Mouse (Mus musculus): Measurements from ENCODE around the gene Brd2. TPM values are rescaled to one million over a fixed set of nuclear protein-coding genes. Genes with fewer than 3 reads are reported as not detected.

Gene Brd2
- polyA plus RNA-seq, 1 experiment from 2014 or later = 48.1 TPM

GRCm38 (mm10) chr17:34099531-34099930 lies 22.9 kb downstream of the Brd2 start:
- no peaks in the 10 kb centered on the region for H3K36me3 ChIP-seq (ENCODE audit: control insufficient read depth, insufficient read depth, low read length)
- no peak for ATAC-seq (ENCODE audit: low FRiP score, low TSS enrichment)
- TF ChIP-seq EP300 (optimal IDR thresholded peaks at IDR 0.05) = no peak
- TF ChIP-seq CTCF (IDR thresholded peaks at IDR 0.05; ENCODE audit: low read depth) = no peak
- no peak for DNase-seq (ENCODE audit: low spot score)
- WGBS = 40% methylated on average over 5 of the region's 5 CpGs
- H3K9ac ChIP-seq (ENCODE audit: low read length) = no peak overlapping the region
- no peaks in the 10 kb centered on the region for H3K27me3 ChIP-seq (ENCODE audit: control insufficient read depth, insufficient read depth, low read length)
- no peaks in the 10 kb centered on the region for H3K4me1 ChIP-seq (replicated peaks; ENCODE audit: control insufficient read depth, insufficient read depth)
- H3K9me3 ChIP-seq (ENCODE audit: control insufficient read depth, low read length) = no peaks in the 10 kb centered on the region
- H3K4me3 ChIP-seq (ENCODE audit: low read depth, low read length) = no peak overlapping the region
- H3K4me2 ChIP-seq (replicated peaks; ENCODE audit: low read depth) = no peak overlapping the region
- no peak overlapping the region for H3K27ac ChIP-seq (replicated peaks)

DNA sequence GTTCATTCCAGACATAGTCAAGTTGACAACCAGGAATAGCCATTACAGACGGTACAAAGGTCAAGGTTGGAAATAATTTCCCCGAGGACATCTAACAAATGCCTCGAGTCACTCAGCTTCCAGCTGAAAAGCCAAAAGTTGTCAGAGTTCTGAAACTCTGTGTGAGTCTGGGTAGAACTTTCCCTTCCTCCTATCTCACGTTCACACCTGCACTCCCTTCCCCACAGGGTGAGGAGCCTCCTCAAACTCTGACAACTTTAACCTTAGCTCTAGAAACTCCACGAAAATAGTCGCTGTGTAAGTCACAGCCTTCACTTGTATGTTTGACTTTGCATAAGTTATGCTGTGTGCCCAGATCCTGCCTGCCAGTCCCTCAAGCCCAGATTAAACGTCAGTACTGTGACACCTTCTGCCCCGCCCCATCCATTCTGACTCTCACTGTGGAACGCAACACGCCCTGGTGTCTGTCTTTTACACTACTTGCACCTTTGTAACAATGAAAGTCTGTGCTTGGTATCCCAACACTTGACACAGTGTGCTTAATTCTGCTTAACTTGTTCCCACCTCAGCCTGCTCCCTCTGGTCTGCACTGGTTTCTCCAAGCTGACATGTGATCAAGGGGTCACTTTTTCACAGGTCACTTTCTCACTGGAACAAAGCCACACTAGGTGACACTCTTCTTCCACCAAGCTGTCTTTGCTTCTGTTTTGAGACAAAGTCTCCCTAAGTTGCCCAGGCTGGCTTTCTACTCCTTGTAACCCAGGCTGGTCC lies 23.5 kb downstream of the Brd2 start:
- H3K4me2 ChIP-seq (replicated peaks; ENCODE audit: low read depth) = no peak overlapping the region
- no peaks in the 10 kb centered on the region for H3K27me3 ChIP-seq (ENCODE audit: control insufficient read depth, insufficient read depth, low read length)
- no peaks in the 10 kb centered on the region for H3K4me1 ChIP-seq (replicated peaks; ENCODE audit: control insufficient read depth, insufficient read depth)
- H3K9ac ChIP-seq (ENCODE audit: low read length) = no peak overlapping the region
- no peaks in the 10 kb centered on the region for H3K9me3 ChIP-seq (ENCODE audit: control insufficient read depth, low read length)
- no peak for TF ChIP-seq CTCF (IDR thresholded peaks at IDR 0.05; ENCODE audit: low read depth)
- no peak for TF ChIP-seq EP300 (optimal IDR thresholded peaks at IDR 0.05)
- H3K27ac ChIP-seq (replicated peaks) = no peak overlapping the region
- ATAC-seq (ENCODE audit: low FRiP score, low TSS enrichment) (peak; percentile 79), DNase-seq (ENCODE audit: low spot score) (peak; percentile 71)
- 21% methylated on average over 10 of the region's 10 CpGs for WGBS
- H3K36me3 ChIP-seq (ENCODE audit: control insufficient read depth, insufficient read depth, low read length) = no peaks in the 10 kb centered on the region
- no peak overlapping the region for H3K4me3 ChIP-seq (ENCODE audit: low read depth, low read length)

GRCm38 (mm10) chr17:34097272-34097671 lies 25.2 kb downstream of the Brd2 start:
- Histone ChIP-seq H3K27ac (replicated peaks) (no peak overlapping the region), H3K4me3 (ENCODE audit: low read depth, low read length) (no peak overlapping the region), H3K9ac (ENCODE audit: low read length) (no peak overlapping the region), H3K36me3 (ENCODE audit: control insufficient read depth, insufficient read depth, low read length) (no peaks in the 10 kb centered on the region), H3K9me3 (ENCODE audit: control insufficient read depth, low read length) (no peaks in the 10 kb centered on the region), H3K4me2 (replicated peaks; ENCODE audit: low read depth) (no peak overlapping the region), H3K27me3 (ENCODE audit: control insufficient read depth, insufficient read depth, low read length) (no peaks in the 10 kb centered on the region), H3K4me1 (replicated peaks; ENCODE audit: control insufficient read depth, insufficient read depth) (no peaks in the 10 kb centered on the region)
- ATAC-seq (ENCODE audit: low FRiP score, low TSS enrichment) = no peak
- no peak for DNase-seq (ENCODE audit: low spot score)
- no peak for TF ChIP-seq EP300 (optimal IDR thresholded peaks at IDR 0.05)
- TF ChIP-seq CTCF (IDR thresholded peaks at IDR 0.05; ENCODE audit: low read depth) = no peak
- 58% methylated on average over 5 of the region's 5 CpGs for WGBS

- no peak for TF ChIP-seq EP300 (optimal IDR thresholded peaks at IDR 0.05)
- no peak for TF ChIP-seq CTCF (IDR thresholded peaks at IDR 0.05; ENCODE audit: low read depth)
- Histone ChIP-seq H3K4me1 (replicated peaks; ENCODE audit: control insufficient read depth, insufficient read depth) (no peaks in the 10 kb centered on the region), H3K9ac (ENCODE audit: low read length) (no peak overlapping the region), H3K27me3 (ENCODE audit: control insufficient read depth, insufficient read depth, low read length) (no peaks in the 10 kb centered on the region), H3K4me2 (replicated peaks; ENCODE audit: low read depth) (no peak overlapping the region), H3K27ac (replicated peaks) (no peak overlapping the region), H3K36me3 (ENCODE audit: control insufficient read depth, insufficient read depth, low read length) (no peaks in the 10 kb centered on the region), H3K9me3 (ENCODE audit: control insufficient read depth, low read length) (no peaks in the 10 kb centered on the region), H3K4me3 (ENCODE audit: low read depth, low read length) (no peak overlapping the region)
- WGBS = 62% methylated on average over 3 of the region's 3 CpGs
- DNase-seq (ENCODE audit: low spot score) (no peak), ATAC-seq (ENCODE audit: low FRiP score, low TSS enrichment) (no peak)
These were observed 25.9 kb downstream of the Brd2 start for GRCm38 (mm10) chr17:34096497-34097010.

DNA sequence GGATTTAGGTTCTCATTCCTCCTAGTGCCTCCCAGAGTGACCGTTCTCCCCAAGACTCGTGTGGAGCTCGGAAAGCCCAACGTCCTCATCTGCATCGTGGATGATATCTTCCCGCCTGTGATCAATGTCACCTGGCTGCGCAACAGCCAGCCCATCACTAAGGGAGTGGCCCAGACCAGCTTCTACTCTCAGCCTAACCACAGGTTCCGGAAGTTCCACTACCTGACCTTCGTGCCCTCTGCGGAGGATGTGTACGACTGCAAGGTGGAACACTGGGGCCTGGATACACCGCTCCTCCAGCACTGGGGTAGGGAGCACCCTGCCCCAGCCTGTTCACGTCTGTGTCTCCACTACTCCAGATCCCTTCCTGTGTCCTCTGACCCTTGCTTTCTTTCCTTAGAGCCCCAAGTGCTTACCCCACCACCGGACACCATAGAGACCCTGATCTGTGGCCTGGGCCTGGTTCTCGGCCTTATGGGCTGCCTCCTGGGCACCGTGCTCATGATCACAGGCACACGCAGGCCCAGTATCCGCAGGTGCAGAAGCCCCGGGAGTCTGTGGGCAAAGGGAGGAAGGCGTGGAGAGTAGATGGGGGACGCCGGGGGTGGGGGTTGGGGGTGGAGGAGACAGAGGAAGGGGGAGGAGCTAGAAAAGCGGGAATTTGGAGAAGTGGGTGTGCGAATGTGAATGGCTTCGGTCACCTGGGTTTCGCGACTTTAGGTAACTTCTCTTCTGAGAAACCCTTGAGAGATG lies 28.0 kb downstream of the Brd2 start:
- H3K4me1 ChIP-seq (replicated peaks; ENCODE audit: control insufficient read depth, insufficient read depth) = no peaks in the 10 kb centered on the region
- no peak overlapping the region for H3K4me2 ChIP-seq (replicated peaks; ENCODE audit: low read depth)
- H3K9me3 ChIP-seq (ENCODE audit: control insufficient read depth, low read length) = no peaks in the 10 kb centered on the region
- DNase-seq (ENCODE audit: low spot score) (peak; percentile 10), ATAC-seq (ENCODE audit: low FRiP score, low TSS enrichment) (no peak)
- H3K27me3 ChIP-seq (ENCODE audit: control insufficient read depth, insufficient read depth, low read length) = no peaks in the 10 kb centered on the region
- 80% methylated on average over 27 of the region's 27 CpGs for WGBS
- no peak overlapping the region for H3K9ac ChIP-seq (ENCODE audit: low read length)
- H3K36me3 ChIP-seq (ENCODE audit: control insufficient read depth, insufficient read depth, low read length) = no peaks in the 10 kb centered on the region
- H3K27ac ChIP-seq (replicated peaks) = no peak overlapping the region
- no peak for TF ChIP-seq EP300 (optimal IDR thresholded peaks at IDR 0.05)
- TF ChIP-seq CTCF (IDR thresholded peaks at IDR 0.05; ENCODE audit: low read depth) = no peak
- H3K4me3 ChIP-seq (ENCODE audit: low read depth, low read length) = no peak overlapping the region
